Mouse (Mus musculus) thymus, postnatal 14 days (tissue): ENCODE measurements around the gene Gab2.

Experiments used
- DNase-seq: peaks from one replicate; pipeline ENCODE4 v3.0.0; 2021

The Gab2 gene

DNA sequence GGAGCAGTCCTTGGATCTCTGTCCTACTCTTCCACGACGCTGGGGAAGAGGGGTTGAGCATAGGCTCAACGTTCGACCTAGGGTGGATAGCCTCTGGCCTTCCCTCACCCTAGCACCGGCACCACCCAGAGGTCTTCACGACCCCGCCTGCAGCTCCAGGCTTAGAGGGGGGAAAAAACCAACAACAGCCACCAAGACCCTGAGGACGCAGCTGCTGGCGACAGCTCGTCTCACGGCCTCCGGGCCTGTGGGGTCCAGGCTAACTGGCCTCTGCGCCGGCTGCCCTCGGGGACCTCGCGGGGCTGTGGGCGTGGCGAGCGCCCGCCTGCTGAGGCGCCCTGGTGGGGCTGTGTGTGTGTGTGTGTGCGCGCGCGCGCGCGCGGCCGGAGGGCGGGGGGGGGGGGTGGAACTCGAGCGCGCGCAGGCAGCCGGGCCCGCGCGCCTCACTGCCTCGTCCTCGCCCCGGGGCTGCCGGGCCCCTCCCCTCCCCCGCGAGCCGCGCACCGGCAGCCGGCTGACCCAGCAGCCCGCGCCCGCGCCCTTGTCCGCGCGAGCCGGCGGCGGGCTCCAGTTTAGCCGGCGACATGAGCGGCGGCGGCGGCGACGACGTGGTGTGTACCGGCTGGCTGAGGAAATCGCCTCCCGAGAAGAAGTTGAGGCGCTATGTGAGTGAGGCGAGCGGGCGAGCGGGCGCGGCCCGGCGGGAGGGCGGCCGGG lies at the start of gene Gab2:
Gene Gab2, plus strand, starts transcription at position 345 of the 717 bp plus-strand sequence.
- DNase-seq = peak; percentile 66

DNA sequence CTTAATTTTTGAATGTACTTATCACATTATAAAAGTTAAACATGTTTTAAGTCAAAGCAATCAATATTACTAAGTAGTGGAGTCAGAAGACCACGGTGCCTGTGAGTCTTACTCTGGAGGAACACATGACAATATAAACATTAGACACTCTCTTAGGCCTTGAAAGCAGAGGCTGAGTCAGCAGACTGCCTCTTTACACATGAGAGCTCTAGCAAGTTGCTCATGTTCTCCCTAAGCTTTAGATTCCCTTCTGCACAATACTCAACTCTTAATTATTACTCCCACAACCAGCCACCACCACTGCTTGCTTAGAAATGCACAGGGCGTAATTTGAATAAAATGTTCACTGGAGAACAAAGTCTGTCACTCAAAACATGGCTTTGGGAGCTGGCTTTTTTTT lies 49.0 kb upstream of the Gab2 start:
- DNase-seq = no peak

DNA sequence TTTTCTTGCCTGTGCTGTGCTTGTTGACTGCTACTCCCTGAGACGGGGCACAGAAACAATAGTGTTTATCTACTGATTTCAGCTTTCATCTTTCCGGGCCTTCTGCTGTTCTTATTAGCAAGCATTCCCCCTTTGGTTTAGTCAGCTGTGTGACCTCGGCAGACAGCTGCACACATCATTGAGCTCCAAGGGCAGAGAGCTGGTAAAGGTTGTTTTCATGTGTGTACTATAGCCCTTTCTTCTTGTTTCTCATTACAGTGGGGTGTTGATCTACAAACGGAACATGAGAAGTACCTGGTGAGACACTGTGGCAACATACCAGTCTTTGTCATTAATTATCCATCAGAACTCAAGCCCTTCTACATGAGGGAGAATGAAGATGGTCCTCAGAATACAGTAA lies 41.7 kb upstream of the Gab2 start:
- no peak for DNase-seq

DNA sequence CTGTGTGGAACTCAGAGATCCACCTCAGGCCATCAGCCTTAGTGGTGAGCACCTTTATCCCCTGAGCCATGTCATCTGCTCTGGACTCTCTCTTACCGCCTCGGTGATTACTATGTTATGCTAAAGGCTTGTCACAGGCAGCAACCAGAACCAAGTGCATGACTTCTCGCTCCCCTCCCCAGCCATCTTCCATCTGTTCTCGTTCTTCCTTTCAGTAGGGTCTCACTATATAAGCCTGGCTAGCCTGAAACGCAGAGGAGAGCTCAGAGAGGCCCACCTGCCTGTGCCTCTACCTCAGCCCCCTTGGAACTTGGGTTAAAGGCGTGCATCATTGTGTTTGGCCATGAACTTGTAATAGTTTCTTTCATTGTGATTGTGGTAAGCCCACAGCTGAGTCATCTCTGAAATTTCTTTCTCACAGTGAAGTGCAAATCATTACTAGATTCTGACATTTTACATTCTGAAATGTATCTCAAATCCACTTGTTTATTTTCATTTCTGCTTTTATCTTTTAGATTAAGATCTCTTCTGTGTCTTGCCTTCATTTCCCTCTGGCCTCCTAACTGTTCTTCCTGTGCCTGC lies 39.4 kb upstream of the Gab2 start:
- no peak for DNase-seq

DNA sequence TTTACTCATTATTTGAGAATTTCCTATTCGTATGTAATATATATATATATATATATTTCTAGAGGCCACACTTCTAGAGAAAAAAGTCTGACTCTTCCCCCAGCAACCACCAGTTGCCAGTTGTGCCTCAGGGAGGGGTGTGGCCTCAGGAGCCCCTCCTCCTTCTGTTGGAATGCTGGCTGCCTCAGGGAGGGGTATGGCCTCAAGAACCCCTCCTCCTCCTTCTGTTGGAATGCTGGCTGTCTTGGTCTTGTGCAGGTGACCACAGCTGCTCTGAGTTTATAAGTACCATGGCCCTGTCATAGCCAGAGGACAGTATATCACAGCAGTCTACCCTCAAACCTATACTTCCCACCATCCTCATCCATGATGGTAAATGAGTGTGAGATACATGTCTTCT lies 38.4 kb upstream of the Gab2 start:
- DNase-seq = no peak

DNA sequence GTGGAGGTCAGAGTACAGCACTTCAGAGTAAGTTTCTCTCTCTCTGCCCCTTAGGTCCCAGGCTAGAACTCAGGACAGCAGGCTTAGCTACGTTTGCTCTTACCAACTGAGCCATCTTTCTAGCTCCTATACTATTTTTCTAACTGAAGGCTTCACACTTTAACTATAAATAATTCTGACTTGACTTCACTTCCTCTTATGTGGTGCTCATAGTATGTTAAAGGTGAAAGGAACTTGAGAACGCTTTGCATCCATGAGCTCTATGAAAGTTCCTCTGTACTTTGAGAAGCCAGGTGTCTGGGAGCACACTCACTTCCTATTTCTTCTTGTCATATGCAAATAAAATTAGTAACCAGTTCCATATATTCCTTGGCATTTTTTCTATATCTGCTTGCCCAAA lies 20.4 kb upstream of the Gab2 start:
- DNase-seq = no peak

DNA sequence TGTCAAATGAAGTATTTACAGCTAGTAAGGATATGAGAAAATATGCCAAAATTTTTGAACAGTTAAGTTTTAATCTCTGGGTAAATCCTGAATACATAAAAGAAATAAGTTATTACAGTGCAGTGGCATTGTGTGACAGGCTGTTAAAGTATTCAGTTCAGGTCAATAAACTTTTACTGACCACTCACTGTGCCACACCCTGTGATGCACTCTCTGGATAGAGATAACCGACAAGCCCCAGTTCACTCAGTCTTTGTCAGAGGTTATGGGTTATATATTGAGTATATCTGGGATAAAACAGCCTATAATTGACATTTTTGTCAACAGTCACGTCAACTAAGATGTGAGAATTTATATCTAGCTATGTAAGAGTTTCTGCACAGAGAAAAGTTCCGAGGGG lies 9.9 kb upstream of the Gab2 start:
- DNase-seq = no peak

DNA sequence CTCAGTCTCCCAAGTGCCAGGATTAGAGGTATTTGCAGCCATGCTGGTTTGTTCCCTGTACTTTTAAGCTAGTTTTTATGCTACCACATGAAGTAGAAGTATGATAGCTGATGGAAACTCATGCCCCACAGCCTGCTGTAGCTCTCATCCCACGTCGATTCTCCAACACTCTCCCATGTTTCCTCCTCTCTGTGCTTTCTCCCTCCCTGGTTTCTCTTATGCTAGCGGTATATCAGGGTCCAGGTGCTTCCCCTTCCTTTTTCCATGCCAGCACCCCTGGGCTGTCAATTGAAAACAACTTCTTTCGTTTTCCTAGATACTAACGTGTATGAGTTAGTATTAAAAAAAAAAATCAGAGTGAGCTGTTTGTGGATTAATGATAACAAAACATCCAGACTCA lies 9.3 kb upstream of the Gab2 start:
- DNase-seq = no peak

DNA sequence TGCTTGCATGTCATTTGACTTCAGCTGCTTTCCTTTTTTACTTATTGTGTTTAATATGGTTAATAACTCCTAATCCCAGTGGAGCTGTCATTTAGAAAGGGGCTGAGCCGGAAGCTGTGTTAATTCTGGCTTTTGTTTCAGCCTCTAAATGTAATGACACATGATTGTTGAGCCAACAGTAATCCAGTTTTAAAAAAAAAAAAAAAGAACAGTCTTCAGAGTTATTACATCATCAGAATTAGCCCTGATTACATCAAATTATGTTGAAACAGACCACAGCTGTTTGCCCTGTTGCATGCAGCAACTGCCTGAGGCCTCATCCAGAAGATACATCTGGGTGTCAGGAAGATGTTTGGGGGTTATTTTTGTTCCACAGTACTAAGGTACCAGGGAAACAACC lies 6.4 kb upstream of the Gab2 start:
- DNase-seq = no peak

DNA sequence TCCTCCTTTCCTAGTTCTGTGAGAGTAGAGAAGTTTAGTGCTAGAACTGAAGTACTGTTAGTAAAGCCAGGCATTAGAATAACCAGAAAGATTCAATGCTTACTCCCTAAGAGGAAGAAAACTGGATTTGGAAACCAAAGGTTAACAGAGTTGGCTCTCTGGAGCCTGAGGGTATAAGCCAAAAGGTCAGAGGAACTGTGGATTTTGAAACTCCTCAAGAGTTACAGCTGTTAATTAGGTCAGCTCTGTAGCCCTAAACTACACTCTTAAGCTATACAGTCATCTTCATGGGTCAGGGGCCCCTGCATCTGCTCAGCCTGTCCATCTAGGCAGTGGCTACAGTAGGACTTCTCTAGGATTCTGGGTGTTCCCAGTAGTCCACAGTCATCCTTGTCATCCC lies 4.4 kb upstream of the Gab2 start:
- no peak for DNase-seq

DNA sequence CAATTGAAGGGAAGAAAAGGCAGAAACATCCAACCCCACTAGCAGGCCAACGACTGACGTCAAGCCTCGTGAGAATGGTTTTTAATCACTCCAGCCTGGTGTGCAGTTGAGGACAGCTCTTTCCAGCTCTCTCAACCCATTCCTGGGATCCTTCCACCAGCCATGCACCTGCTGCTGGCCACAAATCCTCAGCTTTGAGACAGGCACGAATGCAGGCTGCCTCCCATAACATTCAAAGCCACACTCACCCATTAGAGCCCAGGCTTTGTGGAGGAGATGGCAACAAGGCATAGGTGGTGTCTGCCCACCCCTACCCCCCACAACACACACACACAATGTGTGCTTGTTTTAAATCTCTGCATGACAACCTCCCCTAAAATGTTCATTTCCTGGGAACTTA lies 2.7 kb upstream of the Gab2 start:
- DNase-seq = no peak

DNA sequence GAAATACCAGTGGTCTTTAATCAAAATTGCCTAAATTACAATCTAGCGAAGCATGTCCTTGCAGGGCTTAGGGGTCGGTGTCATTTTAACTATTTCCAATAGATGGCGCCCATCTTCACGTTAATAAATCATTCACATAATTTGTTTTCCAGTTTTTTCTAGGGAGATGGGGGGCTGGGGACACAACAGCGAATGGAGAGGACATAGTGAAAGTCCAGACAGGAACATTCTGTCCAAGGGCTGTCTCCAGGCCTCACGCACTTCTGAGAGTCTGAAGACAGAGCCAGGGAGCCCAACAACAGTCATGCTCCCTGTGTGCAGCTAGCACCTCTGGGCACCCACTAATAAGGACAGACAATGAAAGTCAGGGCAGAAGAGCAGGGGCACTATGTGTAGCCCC lies 2.2 kb upstream of the Gab2 start:
- no peak for DNase-seq

DNA sequence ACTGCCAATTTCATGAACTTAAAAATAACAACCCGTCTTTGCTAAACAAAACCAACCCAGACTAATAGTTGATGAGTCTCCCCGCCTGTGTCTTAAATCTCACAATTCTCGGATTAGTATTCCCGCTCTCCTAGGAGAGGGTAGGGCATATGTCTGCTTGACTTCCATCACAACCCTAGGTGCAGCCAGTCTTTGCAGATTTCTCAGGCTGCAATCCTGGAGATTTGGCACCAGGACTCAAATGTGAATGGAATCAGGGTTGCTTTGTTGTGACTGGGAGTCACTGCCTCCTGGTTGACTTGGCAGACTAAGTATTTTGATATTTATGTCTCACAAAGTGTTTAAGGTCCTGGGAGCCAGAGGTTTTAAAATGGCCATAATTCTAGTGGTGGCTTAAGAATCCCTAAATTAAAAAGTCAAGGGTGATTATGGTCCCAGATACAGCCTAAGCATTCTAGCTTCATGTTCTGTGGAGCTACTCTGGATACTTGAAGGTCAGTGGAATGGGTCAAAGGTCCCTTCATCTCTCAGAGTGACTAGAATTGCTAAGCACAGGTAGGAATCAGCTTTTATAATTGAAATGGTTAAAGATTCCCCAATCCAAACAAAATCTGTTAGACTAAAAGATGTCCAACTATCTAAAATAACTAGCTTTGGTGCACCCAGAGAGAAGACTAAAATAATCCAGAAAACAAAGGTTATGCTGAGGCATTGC lies 1.6 kb upstream of the Gab2 start:
- no peak for DNase-seq

DNA sequence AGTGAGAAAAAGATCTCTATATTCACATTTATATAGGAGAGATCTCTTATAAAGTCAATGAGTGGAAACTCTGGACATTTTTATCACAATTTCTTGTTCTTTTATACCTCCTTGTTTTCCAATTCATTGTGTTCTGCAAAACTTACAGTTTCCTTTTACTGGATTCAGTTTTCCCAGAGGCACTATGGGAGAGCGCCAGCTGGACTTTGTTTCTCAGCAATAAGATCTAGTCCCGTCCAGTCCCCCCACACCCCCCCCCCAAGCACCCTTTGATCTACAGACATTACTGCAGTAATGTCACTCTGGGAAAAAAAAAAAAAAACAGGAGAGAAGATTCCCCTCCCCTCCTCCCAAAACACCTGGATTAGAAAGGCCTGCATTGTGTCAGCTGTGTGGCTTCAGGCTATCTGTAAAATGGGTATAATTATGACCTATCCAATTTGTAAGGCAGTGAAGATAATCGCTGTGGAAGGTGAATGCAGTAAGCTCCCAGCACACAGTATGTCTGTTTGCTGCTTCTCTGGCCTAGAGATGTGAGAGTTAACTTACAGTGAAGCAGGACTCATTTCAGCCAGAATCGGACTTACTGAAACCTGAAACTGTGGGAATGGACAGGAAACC lies 655 bp upstream of the Gab2 start:
- DNase-seq = no peak

DNA sequence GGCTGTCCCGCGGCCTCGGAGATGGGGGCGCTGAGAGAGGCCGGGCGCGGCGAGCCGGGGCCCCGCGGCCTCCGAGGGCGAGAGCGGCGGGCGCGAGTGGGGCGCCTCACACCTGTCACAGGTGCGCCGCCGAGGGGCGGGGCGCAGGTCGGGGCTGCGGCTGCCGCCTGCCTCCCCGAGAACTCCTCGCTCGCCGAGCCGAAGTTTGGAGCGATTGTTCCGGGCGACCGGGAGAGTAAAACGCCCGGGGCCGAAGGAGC lies 503 bp downstream of the Gab2 start:
- no peak for DNase-seq

DNA sequence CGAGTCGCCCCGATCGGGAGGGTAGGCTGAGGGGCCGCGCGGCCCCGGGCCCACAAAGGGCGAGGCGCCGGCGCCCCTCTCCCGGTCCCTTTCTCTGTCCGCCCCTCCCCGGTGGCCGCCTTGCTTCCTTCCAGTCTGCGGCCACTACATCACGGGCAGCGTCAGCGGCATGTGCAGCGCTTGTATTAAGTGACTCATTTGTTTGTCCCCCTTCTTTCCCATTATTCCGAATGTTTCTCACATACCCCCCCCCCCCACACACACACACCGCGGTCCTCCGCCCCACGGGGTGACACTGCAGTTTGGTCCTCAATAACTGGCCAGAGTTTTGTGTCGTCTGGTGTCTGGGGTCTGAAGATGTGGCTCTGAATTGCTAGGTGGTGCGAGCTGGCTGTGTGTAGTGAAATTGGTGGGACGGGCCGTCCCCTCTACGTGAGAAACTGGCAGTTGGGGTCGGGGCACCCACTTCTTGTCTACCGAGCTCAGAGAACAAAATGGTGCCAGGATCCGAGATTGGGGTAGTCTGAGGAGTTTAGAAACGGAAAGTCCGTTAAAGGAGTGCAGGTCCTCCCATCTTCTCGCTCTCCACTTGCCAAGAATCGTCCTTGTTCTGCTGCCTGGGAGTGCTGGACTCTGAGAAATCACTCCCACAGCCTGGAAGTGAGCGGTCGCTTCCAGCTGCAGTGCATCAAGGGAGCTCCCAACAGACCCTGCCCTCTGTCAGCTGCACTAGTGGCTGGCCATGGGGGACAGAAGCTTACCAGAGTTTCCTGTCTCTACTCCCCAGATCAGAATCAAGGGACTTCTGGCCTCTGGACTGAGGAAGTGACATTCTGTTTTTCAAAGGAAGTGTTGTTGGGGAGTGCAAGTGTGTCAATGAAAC lies 1.1 kb downstream of the Gab2 start:
- DNase-seq = no peak

DNA sequence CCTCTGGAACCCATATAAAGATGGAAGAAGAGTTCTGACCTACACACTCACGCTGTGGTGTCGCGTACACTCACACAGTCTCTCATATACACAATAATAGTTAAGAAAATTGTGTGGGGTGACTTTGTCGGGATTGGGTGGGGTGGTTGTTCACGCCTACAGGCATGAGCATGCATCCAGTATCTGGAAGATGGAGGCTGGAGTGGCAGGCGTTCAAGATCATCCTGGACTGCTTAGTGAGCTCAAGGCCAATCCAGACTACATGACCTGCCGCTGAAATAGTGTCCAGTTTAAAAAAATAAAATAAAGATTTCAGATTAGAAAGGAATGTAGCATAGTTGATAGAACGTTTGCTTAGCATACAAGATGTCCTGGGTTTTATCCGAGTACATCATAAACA lies 2.2 kb downstream of the Gab2 start:
- no peak for DNase-seq

DNA sequence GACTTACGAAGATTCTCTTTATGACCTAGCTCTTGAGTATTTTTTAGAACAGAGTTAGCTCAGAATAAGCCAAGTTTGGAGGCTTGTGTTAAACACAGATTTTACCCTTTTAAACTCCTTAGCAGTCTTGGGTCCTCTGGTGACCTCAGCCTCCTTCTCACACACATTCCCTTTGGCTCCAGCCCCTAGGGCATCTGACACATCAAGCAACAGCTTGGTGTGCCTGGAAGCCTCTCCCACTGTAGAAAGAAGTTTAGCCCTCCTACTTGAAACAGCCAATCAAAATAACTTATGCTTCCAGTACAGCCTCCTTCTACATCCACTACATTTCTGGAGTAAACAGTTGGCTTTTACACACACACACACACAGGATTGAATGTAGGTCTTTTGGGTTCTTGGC lies 2.8 kb downstream of the Gab2 start:
- DNase-seq = no peak

DNA sequence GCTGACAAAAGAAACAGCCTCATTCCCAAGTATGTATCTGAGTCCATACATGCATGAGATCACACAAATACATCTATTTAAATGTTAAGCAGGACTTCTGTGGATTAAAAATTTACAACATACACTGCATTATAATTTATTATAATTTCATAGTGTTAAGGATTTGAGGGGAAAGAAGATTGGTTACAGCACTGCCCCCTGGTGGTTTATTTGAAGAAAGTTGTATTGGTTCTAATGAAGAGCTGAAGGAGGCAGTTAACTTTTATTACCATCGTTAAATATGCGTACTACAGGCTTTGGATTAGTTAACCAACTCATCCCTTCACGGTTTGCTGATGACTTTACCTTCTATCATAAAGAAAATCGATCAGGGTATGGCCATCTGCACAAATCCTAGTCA lies 3.9 kb downstream of the Gab2 start:
- peak; percentile 28 for DNase-seq

DNA sequence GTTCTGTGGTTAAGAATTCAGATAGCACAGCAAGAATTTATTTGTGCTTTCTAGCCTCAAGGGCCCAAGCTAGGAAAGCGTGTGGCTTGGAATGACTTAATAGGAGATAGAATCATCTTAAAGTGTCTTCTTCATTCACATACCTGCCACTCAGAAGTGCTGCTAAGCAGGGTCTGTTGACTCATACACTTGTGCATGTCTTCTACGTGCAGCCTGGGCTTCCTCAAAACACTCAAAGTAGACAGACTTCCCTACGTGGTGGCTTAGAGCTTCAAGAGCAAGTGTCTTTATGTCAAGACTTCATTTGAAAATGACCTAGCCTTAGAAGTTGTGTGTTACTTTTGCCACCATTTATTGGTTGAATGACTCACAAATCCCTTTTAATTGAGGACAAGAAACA lies 12.9 kb downstream of the Gab2 start:
- no peak for DNase-seq

DNA sequence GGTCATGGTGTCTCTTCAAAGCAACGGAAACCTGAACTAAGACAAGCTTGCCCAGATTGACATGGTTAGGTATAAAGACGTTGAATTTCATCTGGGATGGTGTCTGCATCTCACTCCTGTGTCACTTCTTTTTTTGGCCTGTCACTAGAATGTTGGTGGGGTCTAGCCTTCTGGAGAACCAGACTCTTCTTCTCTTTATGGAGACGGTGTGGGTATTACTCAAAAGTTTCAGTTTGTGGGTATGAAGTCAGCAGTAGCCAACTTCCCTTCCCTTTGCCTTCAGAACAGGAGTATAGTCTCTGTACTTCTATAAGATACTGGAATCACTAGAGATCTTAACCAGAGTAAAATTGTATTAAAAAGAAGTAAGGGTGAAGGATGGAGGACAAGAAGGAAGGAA lies 26.7 kb downstream of the Gab2 start:
- DNase-seq = no peak

DNA sequence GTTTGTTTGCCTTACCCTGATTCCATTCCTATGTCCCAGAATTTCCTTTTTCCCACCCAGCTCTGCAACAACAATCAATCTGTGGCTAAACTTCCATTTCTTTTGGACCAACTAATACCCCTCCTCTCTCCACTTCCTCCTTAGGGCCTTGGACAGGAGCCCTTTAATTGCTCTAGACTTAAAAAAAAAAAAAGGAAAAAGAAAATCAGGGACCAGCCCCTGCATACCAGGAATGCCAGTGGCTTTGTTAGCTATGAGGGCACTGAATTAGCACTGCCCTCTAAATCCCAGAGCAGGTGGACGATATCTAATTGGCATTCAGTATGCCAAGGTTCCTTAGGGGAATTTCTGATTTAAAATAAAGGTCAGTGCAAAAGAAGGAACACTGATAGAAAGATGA lies 47.6 kb downstream of the Gab2 start:
- DNase-seq = no peak

DNA sequence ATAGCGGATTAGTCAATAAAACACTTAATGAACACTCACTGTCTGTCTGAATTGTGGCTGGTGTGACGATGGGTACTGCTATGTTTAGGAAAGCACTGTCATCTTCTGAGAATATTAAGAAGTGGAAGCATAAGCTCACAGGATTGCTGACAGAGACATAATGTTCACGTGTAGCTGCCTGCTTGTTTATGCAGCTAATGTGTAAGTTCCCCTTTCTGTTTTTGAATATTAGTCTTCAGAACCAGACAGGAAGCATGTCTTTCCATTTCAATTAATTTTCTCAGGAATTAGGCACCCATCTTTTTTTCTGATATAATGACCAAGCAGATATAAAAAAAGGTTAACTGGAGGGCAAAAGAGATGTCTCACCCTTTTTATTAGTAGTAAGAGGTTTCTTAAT lies 55.1 kb downstream of the Gab2 start:
- DNase-seq = no peak
